Mouse (Mus musculus) ES-E14 (cell line): ENCODE data around the gene Acss3. TPM values are rescaled to one million over a fixed set of nuclear protein-coding genes. Genes with fewer than 3 reads are reported as not detected.

ENCODE experiments used
- DNase-seq: peaks from one replicate; pipeline ENCODE4 v3.0.0-alpha.2; 2013; ENCODE audit warnings: low read depth, low spot score
- H3K27ac ChIP-seq: 2 replicates; pipeline ENCODE4 v1.5.1; 2012; ENCODE audit warnings: low read depth, mild to moderate bottlenecking, low read length, moderate library complexity, mixed read lengths; ENCODE audit not compliant: poor library complexity, insufficient read depth, severe bottlenecking
- H3K36me3 ChIP-seq: 2 replicates; pipeline ENCODE4 v1.6.1; 2012; ENCODE audit warnings: mild to moderate bottlenecking, low read length, moderate library complexity, mixed read lengths; ENCODE audit not compliant: control insufficient read depth, poor library complexity, insufficient read depth, severe bottlenecking
- H3K4me1 ChIP-seq, 2 experiments: fragments of 150-350 bp in 1 of 2; sonication (generic) in 1 of 2; 2 replicates each; pipeline ENCODE4 v1.6.1; 2012; ENCODE audit warnings: low read length in 2 of 2, mild to moderate bottlenecking in 1 of 2, mixed read lengths in 1 of 2; ENCODE audit not compliant: control insufficient read depth in 2 of 2, insufficient read depth in 2 of 2, poor library complexity in 1 of 2
- H3K4me3 ChIP-seq, 2 experiments: fragments of 150-350 bp in 1 of 2; sonication (generic) in 1 of 2; 2 replicates each; pipeline ENCODE4 v1.5.1; 2012; ENCODE audit warnings: low read length in 2 of 2, low read depth in 1 of 2, mild to moderate bottlenecking in 1 of 2, mixed read lengths in 1 of 2; ENCODE audit not compliant: insufficient read depth in 1 of 2, poor library complexity in 1 of 2, severe bottlenecking in 1 of 2
- H3K9ac ChIP-seq: 2 replicates; pipeline ENCODE4 v1.6.1; 2012; ENCODE audit warnings: low read depth, mild to moderate bottlenecking, low read length, mixed read lengths; ENCODE audit not compliant: poor library complexity, insufficient read depth, severe bottlenecking
- H3K9me3 ChIP-seq: fragments of 150-350 bp; sonication (generic); 2 replicates; pipeline ENCODE4 v1.6.1; 2012; ENCODE audit warnings: low read depth, mild to moderate bottlenecking, low read length; ENCODE audit not compliant: control insufficient read depth, insufficient read depth
- CHD2 ChIP-seq: IDR thresholded peaks from 2 replicates; pipeline ENCODE4 v1.6.1; 2014; ENCODE audit warnings: mild to moderate bottlenecking, low read depth, low read length, inconsistent platforms
- HCFC1 ChIP-seq: IDR thresholded peaks from 2 replicates; pipeline ENCODE4 v1.6.1; 2012; ENCODE audit warnings: low read length, inconsistent platforms, borderline replicate concordance; ENCODE audit not compliant: insufficient read depth
- MAFK ChIP-seq: IDR thresholded peaks from 2 replicates; pipeline ENCODE4 v1.6.1; 2014; ENCODE audit warnings: mild to moderate bottlenecking, low read depth, low read length, inconsistent platforms; ENCODE audit not compliant: insufficient read depth
- ZC3H11A ChIP-seq: IDR thresholded peaks from 2 replicates; pipeline ENCODE4 v1.6.1; 2012; ENCODE audit warnings: low read depth, mild to moderate bottlenecking, inconsistent platforms, low read length, borderline replicate concordance
- ZNF384 ChIP-seq: IDR thresholded peaks from 2 replicates; pipeline ENCODE4 v1.6.1; 2012; ENCODE audit warnings: low read depth, low read length, inconsistent platforms
- in situ Hi-C, 2 experiments: fragments of 600-800 bp; cut with MboI; formaldehyde crosslinking; loops; one replicate each; pipeline ENCODE4 v1.15.1; 2025; ENCODE audit warnings: low sequenced_read_pairs in 2 of 2, inconsistent platforms in 1 of 2; ENCODE audit not compliant: unreplicated experiment in 2 of 2
- total RNA-seq: library from RNA; depleted of rRNA; stranded (reverse); fragments of 300-350 nt; gene quantifications from 2 replicates; pipeline ENCODE4 v1.2.3, GENCODE M21; 2012

Gene Acss3
- total RNA-seq, 1 experiment: 0.22 TPM

DNA sequence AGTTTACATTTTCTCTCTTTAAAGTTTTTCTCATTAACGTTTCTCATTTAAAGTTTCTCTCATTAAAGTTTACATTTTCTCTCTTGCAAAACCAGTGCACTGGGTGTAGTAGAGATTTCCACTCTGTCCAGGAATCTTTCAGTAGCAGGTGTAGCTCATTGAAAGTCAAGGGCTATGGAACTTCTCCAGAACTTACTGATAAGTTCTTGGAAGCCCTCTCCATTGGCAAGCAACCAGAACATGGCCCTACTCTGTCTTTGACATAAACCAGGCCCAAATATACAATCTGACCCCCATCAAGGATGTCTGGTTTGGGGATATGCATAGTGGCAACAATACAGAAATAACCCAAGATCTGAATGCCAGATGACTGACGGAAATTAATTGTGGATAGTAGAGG is 82.6 kb downstream of the Acss3 start:
- no peak overlapping the region for H3K27ac ChIP-seq
- TF ChIP-seq ZC3H11A: no peak
- TF ChIP-seq MAFK: no peak
- TF ChIP-seq CHD2: no peak
- TF ChIP-seq HCFC1: no peak
- TF ChIP-seq ZNF384: no peak
- in situ Hi-C loops: no loop called here
- no peak overlapping the region for H3K4me3 ChIP-seq
- H3K36me3 ChIP-seq: no peaks in the 10 kb centered on the region
- H3K9ac ChIP-seq: no peak overlapping the region
- H3K4me1 ChIP-seq: no peaks in the 10 kb centered on the region
- DNase-seq: no peak
- no peaks in the 10 kb centered on the region for H3K9me3 ChIP-seq

- no peaks in the 10 kb centered on the region for H3K9me3 ChIP-seq
- H3K4me1 ChIP-seq: no peaks in the 10 kb centered on the region
- no peak overlapping the region for H3K27ac ChIP-seq
- no peak for TF ChIP-seq ZC3H11A
- no peak for TF ChIP-seq CHD2
- TF ChIP-seq MAFK: no peak
- TF ChIP-seq HCFC1: no peak
- TF ChIP-seq ZNF384: no peak
- no peak overlapping the region for H3K4me3 ChIP-seq
- H3K36me3 ChIP-seq: no peaks in the 10 kb centered on the region
- no peak overlapping the region for H3K9ac ChIP-seq
- no peak for DNase-seq
- in situ Hi-C loops: no loop called here
Measured at GRCm38 (mm10) chr10:107040378-107040777, 83.1 kb downstream of the Acss3 start.

DNA sequence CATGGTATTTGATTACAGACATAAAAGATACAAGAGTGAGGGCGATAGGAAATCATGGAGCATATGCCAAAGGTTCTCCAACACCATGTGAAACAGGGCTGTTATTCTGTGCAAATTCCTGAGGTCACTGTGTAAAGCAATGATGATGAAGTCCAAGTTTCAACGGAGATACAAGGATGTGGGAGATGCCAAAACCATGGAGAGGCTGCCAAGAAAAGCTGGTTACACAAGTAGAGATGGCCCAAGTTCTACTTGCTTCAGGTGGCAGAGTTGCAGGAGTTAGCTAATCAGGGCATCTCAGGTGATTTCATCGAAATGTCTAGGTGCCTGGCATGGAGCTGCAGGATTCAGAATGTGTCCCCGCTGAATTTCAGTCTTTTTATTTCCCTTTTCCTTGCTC is 84.3 kb downstream of the Acss3 start:
- H3K27ac ChIP-seq: no peak overlapping the region
- no peak for DNase-seq
- in situ Hi-C loops: no loop called here
- H3K36me3 ChIP-seq: no peaks in the 10 kb centered on the region
- H3K9me3 ChIP-seq: no peaks in the 10 kb centered on the region
- TF ChIP-seq MAFK: no peak
- no peak for TF ChIP-seq ZNF384
- TF ChIP-seq ZC3H11A: no peak
- no peak for TF ChIP-seq HCFC1
- no peak for TF ChIP-seq CHD2
- H3K9ac ChIP-seq: no peak overlapping the region
- H3K4me3 ChIP-seq: no peak overlapping the region
- H3K4me1 ChIP-seq: no peaks in the 10 kb centered on the region

GRCm38 (mm10) chr10:107024254-107024653 is 99.2 kb downstream of the Acss3 start:
- no peaks in the 10 kb centered on the region for H3K36me3 ChIP-seq
- H3K9ac ChIP-seq: no peak overlapping the region
- no peak overlapping the region for H3K4me3 ChIP-seq
- no peak for TF ChIP-seq MAFK
- no peak for TF ChIP-seq ZC3H11A
- TF ChIP-seq CHD2: no peak
- no peak for TF ChIP-seq HCFC1
- TF ChIP-seq ZNF384: no peak
- no peaks in the 10 kb centered on the region for H3K9me3 ChIP-seq
- H3K27ac ChIP-seq: no peak overlapping the region
- in situ Hi-C loops: no loop called here
- DNase-seq: no peak
- H3K4me1 ChIP-seq: no peaks in the 10 kb centered on the region

GRCm38 (mm10) chr10:107021118-107021517 is 102.3 kb downstream of the Acss3 start:
- DNase-seq: no peak
- in situ Hi-C loops: no loop called here
- H3K4me3 ChIP-seq: no peak overlapping the region
- H3K27ac ChIP-seq: no peak overlapping the region
- H3K4me1 ChIP-seq: no peaks in the 10 kb centered on the region
- no peaks in the 10 kb centered on the region for H3K9me3 ChIP-seq
- TF ChIP-seq CHD2 (no peak), ZNF384 (no peak), MAFK (no peak), HCFC1 (no peak), ZC3H11A (no peak)
- no peaks in the 10 kb centered on the region for H3K36me3 ChIP-seq
- no peak overlapping the region for H3K9ac ChIP-seq
